Mouse (Mus musculus): ENCODE results near the gene Lrrc63.
"Not testable (repeated sequence)": the region's sequence is repeated elsewhere in the genome, so short reads cannot be mapped to it uniquely, and the experiment has no call there.

Lrrc63 gene

GRCm38 (mm10) chr14:75130501-75131318, at the start of gene Lrrc63, which contains the start of gene Lcp1:
Gene Lrrc63 (minus strand): TSS chr14:75130881.
Gene Lcp1 (plus strand): TSS chr14:75131101.
- DNase-seq (ENCODE audit: low spot score in 2 of 2) = peak; percentile 81 to 91

GRCm38 (mm10) chr14:75179255-75179963, 48.7 kb upstream of the Lrrc63 start:
- peak; percentile 41 to 76 for DNase-seq (ENCODE audit: low spot score in 2 of 2)

DNA sequence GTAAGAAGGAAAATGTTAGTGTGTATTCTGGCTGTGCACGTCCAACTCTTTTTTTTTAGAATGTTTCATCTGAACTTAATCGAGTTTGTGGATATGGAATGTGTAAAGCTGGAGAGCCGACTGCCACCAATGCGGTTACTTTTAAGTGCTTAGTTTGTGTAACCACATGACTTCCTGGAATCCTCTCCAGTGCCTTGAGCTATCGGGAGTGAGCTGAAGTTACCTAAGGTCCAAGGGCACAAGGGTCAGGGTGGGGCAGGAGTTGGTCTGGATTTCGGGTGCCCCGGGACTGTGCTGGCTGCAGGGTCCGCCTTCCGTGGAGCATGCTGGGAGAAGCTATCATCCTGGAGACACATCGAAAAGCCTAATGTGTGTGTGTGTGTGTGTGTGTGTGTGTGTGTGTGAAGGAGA, 48.1 kb upstream of the Lrrc63 start:
- DNase-seq (ENCODE audit: low spot score in 2 of 2) = peak; percentile 58 to 66

DNA sequence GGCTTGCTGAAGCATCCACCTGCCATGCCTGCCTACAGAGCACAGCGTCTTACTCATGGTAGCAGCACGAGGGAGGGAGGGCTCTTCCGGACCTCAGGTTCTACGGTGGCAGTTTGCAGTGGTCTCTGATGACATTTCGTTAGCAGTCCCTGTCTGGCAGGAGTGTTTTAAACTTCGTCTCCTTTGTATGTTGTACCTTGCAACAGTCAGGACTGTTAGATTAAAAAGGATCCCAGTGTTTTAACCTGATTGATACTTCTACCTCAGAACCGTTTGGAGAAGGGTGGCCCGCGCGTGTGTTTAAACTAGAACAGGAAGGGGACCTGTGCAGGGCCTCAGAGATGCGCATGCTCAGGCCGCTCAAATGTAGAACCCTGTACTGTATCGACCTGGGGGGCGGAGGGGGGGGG, 47.7 kb upstream of the Lrrc63 start:
- DNase-seq (ENCODE audit: low spot score in 2 of 2) = peak; percentile 41 to 79

- DNase-seq (ENCODE audit: low spot score in 2 of 2) = no peak
Measured at GRCm38 (mm10) chr14:75177400-75177799, 46.7 kb upstream of the Lrrc63 start.

GRCm38 (mm10) chr14:75176425-75177045, 45.9 kb upstream of the Lrrc63 start:
- peak; percentile 40 to 55 for DNase-seq (ENCODE audit: low spot score in 2 of 2)

DNA sequence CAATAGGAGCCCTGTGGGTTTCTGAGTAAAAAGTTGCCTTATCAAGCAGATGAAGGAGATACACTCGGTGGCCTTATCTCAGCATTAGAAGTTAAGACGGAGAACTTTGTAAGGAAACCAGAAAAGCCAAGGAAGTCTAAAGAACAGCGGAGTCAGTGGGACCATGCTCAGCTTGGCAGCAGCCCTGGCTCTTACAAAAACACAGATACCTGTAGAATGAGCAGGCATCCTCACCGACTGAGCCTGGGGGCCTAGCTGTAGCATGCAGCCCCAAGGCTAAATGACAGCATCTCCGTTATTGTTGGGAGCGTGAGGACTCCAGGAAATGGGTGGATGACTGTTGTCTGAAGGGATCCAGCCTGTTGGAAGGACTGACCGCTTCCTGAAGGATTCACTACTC, 45.1 kb upstream of the Lrrc63 start:
- DNase-seq (ENCODE audit: low spot score in 2 of 2) = no peak

DNA sequence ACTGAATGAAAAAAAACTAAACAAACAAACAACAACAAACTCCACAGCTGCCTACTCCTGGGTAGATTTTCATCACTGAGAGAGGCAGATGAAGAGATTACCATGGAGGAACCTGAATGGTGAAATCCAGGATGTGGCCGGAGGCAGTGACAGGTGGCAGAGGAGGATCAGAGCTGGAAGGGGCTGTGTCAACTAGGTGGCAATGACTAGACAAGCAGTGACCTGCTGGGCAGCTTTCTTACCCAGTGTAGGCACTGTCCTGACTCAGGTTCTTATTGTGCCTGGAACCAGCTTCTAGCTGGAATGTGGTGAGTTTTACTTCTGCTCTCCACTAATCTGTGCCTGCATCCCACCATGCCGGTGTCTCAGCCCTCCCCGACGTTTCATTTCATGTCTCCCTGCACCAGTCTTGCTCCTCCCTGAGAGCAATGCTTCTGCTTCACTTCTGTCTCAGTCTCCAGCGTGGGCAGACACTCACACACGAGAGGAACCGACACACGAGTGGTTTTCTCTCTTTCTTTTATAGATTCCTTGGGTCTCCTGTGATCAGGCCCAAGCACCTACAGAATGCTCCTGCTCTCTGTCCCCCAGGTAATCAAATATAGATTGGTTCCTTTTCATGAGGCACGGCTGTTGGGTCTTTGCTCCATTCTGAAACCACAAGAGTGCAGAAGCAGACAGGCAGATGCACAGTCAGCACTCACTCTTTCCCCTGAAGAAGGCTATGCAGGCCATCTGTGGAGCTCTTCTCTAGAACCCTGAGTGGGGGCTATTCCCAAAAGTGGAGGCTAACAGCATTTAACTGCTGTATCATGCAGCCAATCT, 44.3 kb upstream of the Lrrc63 start:
- no peak for DNase-seq (ENCODE audit: low spot score in 2 of 2)

DNA sequence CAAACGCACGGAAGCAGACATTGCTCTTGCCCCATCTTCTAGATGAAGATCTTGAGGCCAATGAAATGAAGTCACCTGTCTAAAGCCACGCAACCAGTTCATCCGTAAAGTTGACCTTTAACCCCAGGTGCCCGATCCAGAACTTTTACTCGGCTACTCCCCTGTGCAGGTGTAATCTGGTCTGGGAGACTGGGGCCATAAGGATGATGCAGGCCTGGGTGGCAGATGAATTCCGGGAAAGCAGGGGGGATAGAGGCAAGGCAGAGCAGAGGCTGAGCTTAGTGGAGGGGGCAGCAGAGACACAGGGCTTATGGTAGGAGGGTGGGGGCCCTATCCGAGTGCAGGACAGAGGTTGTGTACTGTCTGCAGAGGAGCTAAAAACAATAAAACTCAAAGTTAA, 43.6 kb upstream of the Lrrc63 start:
- DNase-seq (ENCODE audit: low spot score in 2 of 2) = no peak

DNA sequence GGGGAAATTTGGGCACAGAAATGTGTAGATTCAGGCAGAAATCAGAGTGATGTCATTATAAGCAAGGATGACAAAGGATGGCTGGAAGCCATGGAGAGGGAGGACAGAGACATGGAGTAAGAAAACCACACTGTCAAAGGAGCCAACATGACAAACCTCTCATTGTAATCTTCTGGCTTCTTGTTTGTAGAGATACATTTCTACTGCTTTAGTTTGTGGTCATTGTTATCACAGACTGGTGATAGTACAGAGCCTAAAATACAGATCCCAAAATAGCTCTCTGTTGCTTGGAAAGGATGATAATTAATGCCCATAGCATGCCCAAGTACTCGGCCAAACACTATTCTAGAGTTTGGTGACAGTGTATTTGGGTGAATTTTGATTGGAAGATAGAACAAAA, 39.9 kb upstream of the Lrrc63 start:
- no peak for DNase-seq (ENCODE audit: low spot score in 2 of 2)

DNA sequence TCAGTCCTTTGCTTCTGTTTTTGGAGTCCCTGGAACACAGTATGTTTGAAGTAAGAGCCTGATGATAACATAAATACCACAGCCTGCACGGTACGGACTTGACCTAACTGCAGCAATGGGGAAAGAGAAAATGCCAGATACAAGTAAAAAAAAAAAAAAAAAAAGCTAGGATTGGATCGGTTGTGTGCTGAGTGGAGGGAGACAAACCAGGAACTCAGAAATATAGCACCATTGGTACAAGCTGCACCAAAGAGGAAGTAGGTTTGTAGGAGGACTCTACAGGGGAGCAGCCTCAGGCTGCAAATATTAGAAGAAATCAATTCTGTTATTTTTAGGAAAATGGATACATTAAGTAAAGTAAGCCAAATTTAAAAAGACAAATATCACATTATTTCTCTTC, 37.8 kb upstream of the Lrrc63 start:
- no peak for DNase-seq (ENCODE audit: low spot score in 2 of 2)

GRCm38 (mm10) chr14:75165574-75166131, 35.0 kb upstream of the Lrrc63 start:
- DNase-seq (ENCODE audit: low spot score in 2 of 2) = no peak

DNA sequence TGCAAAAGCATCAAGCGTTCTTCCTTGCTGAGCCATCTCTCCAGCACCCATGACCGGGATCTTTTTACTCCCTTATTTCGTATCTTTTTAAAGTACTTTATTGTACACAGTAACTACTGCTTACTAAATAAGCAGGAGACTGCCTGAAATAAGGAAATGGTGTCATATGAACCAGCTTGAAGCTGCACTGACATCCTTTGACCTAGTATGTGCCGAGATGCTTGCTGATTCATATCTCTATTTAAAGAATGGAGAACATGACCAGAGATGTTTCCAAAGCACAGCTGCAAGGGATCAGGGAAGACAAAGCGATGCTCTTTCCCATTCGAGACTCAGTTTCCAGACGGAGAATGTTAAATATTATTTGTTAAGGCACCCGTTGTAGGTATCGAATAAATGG, 33.7 kb upstream of the Lrrc63 start:
- no peak for DNase-seq (ENCODE audit: low spot score in 2 of 2)

DNA sequence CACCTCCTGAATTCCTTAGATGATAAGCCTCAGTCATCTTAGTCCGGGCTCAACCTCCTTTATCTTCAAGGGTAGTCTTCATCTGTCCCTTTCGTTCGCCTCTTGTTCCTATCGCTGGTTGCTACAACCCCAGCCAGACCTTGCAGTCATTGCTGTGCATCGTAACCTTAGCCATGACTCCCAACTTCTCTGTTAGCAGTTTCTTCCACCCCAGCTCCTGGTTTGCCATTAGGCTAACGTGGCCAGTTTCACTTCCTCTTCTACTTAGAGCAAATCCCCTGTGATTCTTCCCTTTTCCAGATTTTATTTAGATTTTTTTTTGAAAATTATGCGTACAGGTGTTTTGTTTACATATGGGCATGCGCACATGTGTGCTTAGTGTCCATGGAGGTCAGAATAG, 33.2 kb upstream of the Lrrc63 start:
- no peak for DNase-seq (ENCODE audit: low spot score in 2 of 2)

GRCm38 (mm10) chr14:75159375-75159774, 28.7 kb upstream of the Lrrc63 start:
- DNase-seq (ENCODE audit: low spot score in 2 of 2) = no peak

DNA sequence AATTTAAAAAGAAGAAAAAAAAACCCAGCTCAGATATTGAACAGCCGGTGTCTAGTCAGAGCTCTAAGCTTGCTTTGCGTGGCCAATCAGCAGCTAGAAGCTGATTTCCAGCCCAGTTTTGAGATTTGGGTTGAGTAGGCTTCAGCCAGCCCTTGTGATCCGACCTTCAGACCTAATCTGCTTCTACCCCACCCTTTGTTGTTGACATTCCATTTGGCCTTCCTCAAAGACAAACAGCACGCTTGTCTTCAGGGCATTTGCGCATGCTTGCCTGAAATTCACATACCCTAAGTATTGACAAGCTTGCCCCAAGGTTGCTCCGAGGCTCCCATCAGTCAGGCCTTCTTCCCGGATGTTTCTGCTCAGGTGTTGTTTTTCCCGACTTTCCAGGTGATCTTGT, 23.8 kb upstream of the Lrrc63 start:
- DNase-seq (ENCODE audit: low spot score in 2 of 2) = no peak

GRCm38 (mm10) chr14:75151146-75151545, 20.5 kb upstream of the Lrrc63 start:
- DNase-seq (ENCODE audit: low spot score in 2 of 2) = no peak

DNA sequence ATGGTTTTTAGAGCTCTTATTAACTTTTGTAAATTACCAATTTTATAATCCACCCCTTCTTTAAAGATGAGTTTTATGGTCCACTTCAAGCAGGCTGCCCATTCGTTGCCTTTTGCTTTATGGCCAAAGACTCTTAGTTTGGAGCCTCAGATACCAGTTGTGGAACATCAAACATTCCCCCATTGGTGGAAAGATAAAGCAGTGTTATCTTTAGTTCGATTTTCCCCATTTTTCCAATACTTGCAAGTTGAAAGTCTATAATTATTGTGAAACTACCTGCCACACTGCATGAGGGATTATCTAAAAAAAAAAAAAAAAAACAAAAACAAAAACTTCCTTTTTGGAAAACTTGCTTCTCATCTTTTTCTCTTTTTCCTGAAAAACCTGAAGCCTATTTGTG, 20.0 kb upstream of the Lrrc63 start:
- no peak for DNase-seq (ENCODE audit: low spot score in 2 of 2)

DNA sequence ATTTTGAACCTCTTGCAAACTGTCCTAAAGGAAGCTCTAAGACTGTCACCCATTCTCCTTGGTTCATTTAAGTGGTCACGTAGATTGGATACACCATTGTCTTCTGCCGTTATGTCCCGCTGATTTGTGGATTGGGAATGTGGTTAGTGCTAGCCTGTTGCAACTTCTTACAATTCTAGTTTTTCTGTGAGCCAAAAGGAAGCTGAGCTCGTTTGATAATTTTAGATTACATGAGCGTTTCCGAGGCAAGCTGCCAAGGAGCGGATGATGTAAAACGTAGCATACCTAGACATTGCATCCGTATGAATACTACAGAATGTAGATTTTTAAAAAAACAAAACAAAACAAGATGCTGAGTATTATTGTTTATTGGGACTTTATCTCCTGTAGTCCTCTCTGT, 17.5 kb upstream of the Lrrc63 start:
- DNase-seq (ENCODE audit: low spot score in 2 of 2) = peak in 1 of 2 experiments; percentile 32

- DNase-seq (ENCODE audit: low spot score in 2 of 2) = not testable (repeated sequence)
Measured at GRCm38 (mm10) chr14:75147706-75148105, 17.0 kb upstream of the Lrrc63 start.

- peak; percentile 35 to 41 for DNase-seq (ENCODE audit: low spot score in 2 of 2)
Measured at GRCm38 (mm10) chr14:75139225-75139624, 8.5 kb upstream of the Lrrc63 start.
